Mouse (Mus musculus): Measurements from ENCODE around the gene Fars2. TPM values are rescaled to one million over a fixed set of nuclear protein-coding genes. Genes with fewer than 3 reads are reported as not detected.
"Not testable (repeated sequence)": the region's sequence is repeated elsewhere in the genome, so short reads cannot be mapped to it uniquely, and the experiment has no call there.

Fars2 gene
- polyA plus RNA-seq, 1 experiment from 2014 or later, result 28.9 TPM

DNA sequence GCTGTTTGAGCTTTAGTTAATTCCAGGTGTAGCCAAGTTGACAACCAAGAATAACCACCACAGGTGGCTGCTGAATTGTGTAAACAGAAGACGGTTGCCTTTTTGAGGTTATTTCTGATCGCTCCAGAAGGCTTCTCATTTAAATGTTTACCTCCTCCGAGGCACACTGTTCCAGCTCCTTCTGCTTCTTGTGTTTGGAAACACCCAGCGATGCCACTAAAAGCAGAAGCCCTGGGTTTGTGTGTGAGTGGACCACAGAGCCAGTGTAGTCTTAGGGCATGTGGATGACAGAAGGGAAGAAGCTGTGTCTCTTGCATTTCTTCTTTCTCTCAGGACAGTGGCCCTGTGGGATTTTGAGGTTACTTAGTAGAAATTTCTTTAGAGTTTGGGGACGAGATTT is 33.1 kb downstream of the Fars2 start:
- Histone ChIP-seq H3K27ac (replicated peaks) (no peak overlapping the region), H3K4me3 (no peak overlapping the region), H3K4me1 (replicated peaks) (peaks cover 12% of the 10 kb centered on the region), H3K36me3 (no peaks in the 10 kb centered on the region), H3K27me3 (no peaks in the 10 kb centered on the region), H3K4me2 (no peak overlapping the region), H3K9me3 (no peaks in the 10 kb centered on the region), H3K9ac (no peak overlapping the region)
- no peak for ATAC-seq (ENCODE audit: low read depth)
- WGBS, result 74% methylated on average over 5 of the region's 5 CpGs

DNA sequence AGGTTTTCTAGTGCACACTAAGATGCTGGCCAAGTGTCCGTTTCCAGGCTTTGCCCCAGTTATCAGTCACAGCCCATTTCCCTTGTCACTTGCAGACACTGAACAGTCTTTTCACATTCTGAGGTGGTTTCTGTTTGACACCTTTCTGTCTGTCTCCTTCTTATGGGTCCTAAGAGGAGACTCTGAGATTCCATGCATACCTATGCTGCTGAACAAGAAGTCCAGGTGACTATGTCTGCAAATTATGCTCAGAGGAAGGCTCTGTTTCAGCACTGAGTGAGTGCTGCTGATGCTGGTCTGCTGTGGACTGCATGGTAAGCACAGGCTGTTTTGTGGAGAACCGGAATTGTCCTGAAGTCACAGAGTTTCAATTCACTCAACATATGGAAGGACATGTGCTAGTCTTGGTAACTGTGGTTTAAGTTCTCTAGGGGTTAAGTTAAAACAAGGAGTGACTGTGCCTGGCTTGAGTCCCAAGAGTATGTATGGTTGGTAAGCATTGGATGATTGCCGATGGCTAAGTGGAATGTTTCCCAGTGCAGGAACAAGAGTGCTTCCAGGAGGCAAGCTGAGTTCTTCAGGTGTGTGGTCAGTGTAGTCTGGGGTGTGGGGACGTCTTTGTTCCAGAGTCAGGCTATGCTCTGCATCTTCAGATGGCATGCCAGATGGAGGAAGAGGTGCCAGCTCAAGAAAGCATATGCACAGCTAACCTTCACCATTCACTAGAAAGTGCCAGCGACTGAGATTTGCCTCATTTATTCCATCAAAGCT is 35.7 kb downstream of the Fars2 start:
- Histone ChIP-seq H3K4me3 (no peak overlapping the region), H3K9me3 (no peaks in the 10 kb centered on the region), H3K27me3 (no peaks in the 10 kb centered on the region), H3K4me1 (replicated peaks) (peaks cover 6% of the 10 kb centered on the region), H3K4me2 (no peak overlapping the region), H3K27ac (replicated peaks) (no peak overlapping the region), H3K36me3 (no peaks in the 10 kb centered on the region), H3K9ac (no peak overlapping the region)
- ATAC-seq (ENCODE audit: low read depth), result no peak
- 85% methylated on average over 5 of the region's 5 CpGs for WGBS

DNA sequence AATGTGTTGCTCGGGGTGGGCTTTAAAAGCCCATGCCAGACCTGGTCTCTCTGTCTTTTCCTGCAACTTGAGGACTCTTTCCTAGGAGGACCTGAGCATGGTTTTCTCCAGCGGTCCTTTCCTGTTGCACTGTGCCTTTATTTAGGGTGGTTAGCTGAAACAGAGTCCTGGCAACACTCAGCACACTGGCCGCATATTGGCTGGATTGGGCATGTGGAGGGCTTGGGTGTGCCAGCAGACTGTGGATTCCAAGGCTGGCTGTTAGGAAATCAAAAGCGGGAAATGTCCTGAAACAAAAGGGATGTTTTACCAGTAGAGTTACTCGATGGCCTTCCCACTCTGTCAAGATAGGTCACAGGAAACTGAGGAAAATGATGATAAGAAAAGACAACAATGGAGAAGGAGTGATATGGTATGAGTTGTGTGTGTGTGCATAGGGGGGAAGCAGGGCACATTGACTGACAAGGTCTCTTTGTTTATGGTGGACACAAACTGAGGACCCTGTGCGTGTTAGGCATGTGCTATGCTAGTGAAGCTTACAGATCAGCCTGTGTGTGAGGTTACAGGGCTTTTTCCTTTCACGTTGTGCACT is 39.2 kb downstream of the Fars2 start:
- H3K4me2 ChIP-seq, result no peak overlapping the region
- no peaks in the 10 kb centered on the region for H3K9me3 ChIP-seq
- H3K4me3 ChIP-seq, result no peak overlapping the region
- no peak overlapping the region for H3K9ac ChIP-seq
- no peaks in the 10 kb centered on the region for H3K27me3 ChIP-seq
- ATAC-seq (ENCODE audit: low read depth), result no peak
- H3K36me3 ChIP-seq, result no peaks in the 10 kb centered on the region
- H3K27ac ChIP-seq (replicated peaks), result no peak overlapping the region
- 89% methylated on average over 7 of the region's 7 CpGs for WGBS
- no peaks in the 10 kb centered on the region for H3K4me1 ChIP-seq (replicated peaks)

DNA sequence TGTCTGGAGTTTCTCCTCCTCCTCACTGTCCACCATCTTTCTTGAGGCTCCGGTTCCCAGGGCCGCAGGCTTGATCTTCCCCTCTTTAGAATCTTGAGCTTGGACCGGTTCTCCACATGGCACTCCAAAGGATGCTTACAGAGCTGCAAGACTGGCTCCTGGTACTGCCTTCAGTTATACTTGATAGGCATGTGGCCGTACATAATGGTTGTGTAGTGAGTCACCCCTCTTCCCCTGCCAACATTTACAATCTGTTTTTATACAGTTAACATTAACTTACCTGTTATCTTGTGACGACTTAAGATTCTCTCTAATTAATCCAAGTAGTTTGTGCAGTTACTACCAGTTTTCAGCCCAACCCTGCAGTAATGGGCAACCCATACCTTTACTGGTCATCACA is 46.2 kb downstream of the Fars2 start:
- H3K9ac ChIP-seq, result no peak overlapping the region
- no peak overlapping the region for H3K27ac ChIP-seq (replicated peaks)
- H3K27me3 ChIP-seq, result no peaks in the 10 kb centered on the region
- no peaks in the 10 kb centered on the region for H3K4me1 ChIP-seq (replicated peaks)
- WGBS, result 92% methylated on average over 5 of the region's 5 CpGs
- no peak for ATAC-seq (ENCODE audit: low read depth)
- H3K4me2 ChIP-seq, result no peak overlapping the region
- no peak overlapping the region for H3K4me3 ChIP-seq
- no peaks in the 10 kb centered on the region for H3K9me3 ChIP-seq
- no peaks in the 10 kb centered on the region for H3K36me3 ChIP-seq

DNA sequence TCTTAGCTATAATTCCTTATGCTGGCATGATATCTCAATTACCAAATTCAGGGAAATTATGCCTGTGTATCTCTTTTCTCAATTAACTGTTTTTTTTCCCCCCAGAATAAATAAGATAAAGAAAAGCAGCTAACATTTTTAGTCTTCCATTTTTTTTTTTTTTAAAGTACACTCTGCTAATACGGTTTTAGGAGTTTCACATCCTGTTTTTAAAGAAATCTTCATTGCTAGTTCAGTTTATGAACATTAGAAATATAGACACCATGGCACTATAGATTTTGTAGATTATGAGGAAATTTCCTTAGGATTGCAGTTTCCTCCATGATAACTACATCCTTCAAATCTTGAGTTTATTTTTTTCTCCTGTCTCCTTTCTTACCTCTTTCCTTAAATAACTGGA is 46.7 kb downstream of the Fars2 start:
- H3K36me3 ChIP-seq, result no peaks in the 10 kb centered on the region
- H3K27ac ChIP-seq (replicated peaks), result no peak overlapping the region
- no peaks in the 10 kb centered on the region for H3K9me3 ChIP-seq
- no peak overlapping the region for H3K4me3 ChIP-seq
- ATAC-seq (ENCODE audit: low read depth), result no peak
- WGBS, result 89% methylated on average over 1 of the region's 1 CpGs
- no peak overlapping the region for H3K4me2 ChIP-seq
- no peaks in the 10 kb centered on the region for H3K27me3 ChIP-seq
- no peaks in the 10 kb centered on the region for H3K4me1 ChIP-seq (replicated peaks)
- H3K9ac ChIP-seq, result no peak overlapping the region

DNA sequence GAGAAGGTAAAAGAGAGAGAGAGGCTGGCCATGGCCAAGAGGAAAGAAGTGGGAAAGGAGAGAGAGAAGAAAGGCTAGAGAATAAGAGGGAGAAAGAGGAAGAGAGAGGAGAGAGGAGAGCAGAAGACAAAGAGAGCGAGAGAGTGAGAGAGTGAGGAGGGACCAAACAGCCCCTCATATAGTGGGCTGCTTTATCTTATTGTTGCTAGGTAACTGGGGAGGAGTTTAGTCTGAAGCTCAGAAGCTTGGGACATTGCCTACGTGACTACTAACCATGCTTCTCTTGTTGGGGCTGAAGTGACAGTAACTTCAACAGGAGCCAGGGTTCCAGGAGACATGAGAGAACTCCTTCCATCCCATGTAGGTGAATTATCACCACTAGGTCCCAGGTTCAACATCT is 55.8 kb downstream of the Fars2 start:
- not testable (repeated sequence) for H3K4me1 ChIP-seq (replicated peaks); H3K27ac ChIP-seq (replicated peaks); H3K9me3 ChIP-seq; H3K4me2 ChIP-seq; ATAC-seq (ENCODE audit: low read depth); H3K36me3 ChIP-seq; H3K4me3 ChIP-seq; H3K27me3 ChIP-seq; H3K9ac ChIP-seq
- 41% methylated on average over 2 of the region's 2 CpGs for WGBS

DNA sequence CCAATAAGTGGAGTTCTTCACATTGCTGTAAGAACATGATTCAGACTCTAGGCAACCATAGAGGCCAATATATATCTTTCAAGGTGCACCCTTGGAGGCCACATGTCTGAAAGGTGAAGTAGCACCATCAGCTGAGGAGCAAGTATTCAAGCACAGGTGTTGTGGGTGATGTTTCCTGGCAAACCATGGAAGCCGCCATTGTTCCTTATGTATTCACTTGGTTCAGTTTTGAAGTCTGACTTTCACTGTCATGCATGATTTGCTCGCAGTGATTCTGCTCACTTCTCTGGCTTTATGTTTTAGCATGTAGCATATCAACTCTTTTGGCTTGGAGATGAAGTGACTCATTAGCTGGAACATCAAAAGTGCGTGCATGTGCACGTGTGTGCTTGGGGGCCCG is 56.9 kb downstream of the Fars2 start:
- no peak overlapping the region for H3K4me3 ChIP-seq
- ATAC-seq (ENCODE audit: low read depth), result no peak
- 94% methylated on average over 5 of the region's 5 CpGs for WGBS
- H3K4me1 ChIP-seq (replicated peaks), result no peaks in the 10 kb centered on the region
- H3K36me3 ChIP-seq, result no peaks in the 10 kb centered on the region
- H3K9me3 ChIP-seq, result no peaks in the 10 kb centered on the region
- H3K27ac ChIP-seq (replicated peaks), result no peak overlapping the region
- no peak overlapping the region for H3K4me2 ChIP-seq
- no peak overlapping the region for H3K9ac ChIP-seq
- no peaks in the 10 kb centered on the region for H3K27me3 ChIP-seq

DNA sequence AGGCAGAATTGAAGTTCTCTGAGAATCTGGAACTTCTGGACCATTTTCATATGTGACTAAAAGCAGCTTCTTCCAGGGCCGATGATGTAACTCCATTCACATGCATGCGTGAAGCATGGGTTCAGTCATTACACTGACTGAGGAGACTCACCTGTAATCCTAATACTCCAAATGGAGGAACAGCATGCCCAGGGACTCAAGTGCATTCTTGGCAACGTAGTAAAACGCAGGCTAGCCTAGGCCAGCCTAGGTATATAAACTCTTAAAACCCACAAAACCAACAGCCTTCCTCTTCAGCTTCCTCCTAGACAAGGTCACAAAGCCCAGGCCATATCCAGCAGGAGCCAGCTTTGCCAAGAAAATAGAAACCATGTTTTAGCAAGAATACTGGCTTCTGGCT is 57.6 kb downstream of the Fars2 start:
- WGBS, result 96% methylated on average over 4 of the region's 4 CpGs
- H3K27me3 ChIP-seq, result no peaks in the 10 kb centered on the region
- ATAC-seq (ENCODE audit: low read depth), result no peak
- H3K36me3 ChIP-seq, result no peaks in the 10 kb centered on the region
- no peaks in the 10 kb centered on the region for H3K9me3 ChIP-seq
- no peak overlapping the region for H3K4me3 ChIP-seq
- no peak overlapping the region for H3K4me2 ChIP-seq
- no peak overlapping the region for H3K9ac ChIP-seq
- no peak overlapping the region for H3K27ac ChIP-seq (replicated peaks)
- H3K4me1 ChIP-seq (replicated peaks), result no peaks in the 10 kb centered on the region

DNA sequence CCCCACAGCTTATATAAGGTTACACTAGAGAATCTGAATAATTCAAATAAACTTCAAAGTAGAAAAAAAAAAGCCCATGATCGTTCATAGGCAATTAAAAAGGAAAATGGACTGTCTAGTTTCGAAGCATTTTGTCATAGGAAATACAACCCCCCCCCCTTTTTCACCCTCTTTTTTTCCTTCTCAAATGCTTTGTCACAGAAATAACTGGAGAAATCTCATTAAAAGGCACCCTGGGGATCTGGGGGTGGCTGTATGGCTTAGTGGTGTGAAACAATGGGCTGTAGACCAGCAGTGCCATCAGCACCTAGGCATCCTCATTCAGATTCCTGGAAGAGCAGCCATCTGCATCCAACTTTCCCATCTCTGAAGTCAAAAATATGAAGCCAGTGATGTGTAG is 64.0 kb downstream of the Fars2 start:
- no peak overlapping the region for H3K4me2 ChIP-seq
- no peaks in the 10 kb centered on the region for H3K36me3 ChIP-seq
- H3K9ac ChIP-seq, result no peak overlapping the region
- no peak overlapping the region for H3K27ac ChIP-seq (replicated peaks)
- ATAC-seq (ENCODE audit: low read depth), result no peak
- no peak overlapping the region for H3K4me3 ChIP-seq
- 67% methylated on average over 2 of the region's 2 CpGs for WGBS
- H3K9me3 ChIP-seq, result no peaks in the 10 kb centered on the region
- no peaks in the 10 kb centered on the region for H3K4me1 ChIP-seq (replicated peaks)
- no peaks in the 10 kb centered on the region for H3K27me3 ChIP-seq

DNA sequence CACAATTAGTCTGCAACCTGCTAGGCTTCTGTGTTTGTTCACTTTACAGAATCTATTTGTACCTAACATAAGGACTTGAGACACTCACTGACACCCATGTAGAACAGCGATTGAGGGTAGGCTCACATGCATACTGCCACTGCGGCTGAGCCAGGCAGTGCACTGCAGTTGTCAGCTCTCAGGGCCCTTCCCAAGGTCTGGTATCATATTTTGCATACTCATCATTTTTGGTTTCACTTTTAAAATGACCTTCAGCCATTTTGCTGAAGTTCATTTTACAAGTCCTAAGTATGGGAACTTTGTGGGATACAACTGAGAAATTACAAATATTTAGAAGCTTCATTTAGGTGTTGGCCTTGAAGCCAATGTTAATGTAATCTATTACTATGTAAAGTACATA is 73.4 kb downstream of the Fars2 start:
- Histone ChIP-seq H3K4me3 (no peak overlapping the region), H3K27ac (replicated peaks) (no peak overlapping the region), H3K9ac (no peak overlapping the region), H3K9me3 (no peaks in the 10 kb centered on the region), H3K27me3 (no peaks in the 10 kb centered on the region), H3K36me3 (no peaks in the 10 kb centered on the region), H3K4me2 (no peak overlapping the region), H3K4me1 (replicated peaks) (peaks cover 6% of the 10 kb centered on the region; the same call in 1 of the 2 replicates)
- ATAC-seq (ENCODE audit: low read depth), result no peak
- 96% methylated on average over 2 of the region's 2 CpGs for WGBS

DNA sequence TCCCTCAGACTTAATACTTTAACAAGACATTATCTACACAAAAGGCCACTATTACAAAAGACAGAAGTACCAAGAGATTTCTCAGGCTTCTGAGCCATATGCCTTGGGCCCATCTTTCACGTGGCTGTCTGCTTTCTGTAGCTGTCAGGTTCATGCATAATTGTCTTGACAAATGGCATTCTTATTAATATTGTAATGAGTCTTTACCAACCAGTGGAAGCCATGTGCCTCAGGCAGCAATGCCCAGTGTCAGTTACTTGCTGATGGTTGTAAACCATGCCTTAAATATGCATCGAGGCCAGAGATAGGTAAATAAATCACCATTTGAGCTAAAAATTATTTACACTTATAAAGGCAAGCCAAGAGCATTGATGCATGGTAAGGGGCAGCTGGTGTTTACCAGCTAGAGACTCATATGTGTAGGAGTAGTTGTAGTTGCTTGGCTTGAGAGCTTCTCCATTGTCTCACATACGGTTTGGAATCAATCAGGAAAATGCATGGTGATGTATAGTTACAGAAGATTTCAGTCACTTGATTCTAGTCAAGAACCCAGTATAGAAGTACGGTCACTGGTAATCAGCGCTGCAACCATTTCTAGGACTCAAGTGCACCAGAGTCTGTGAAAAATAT is 76.4 kb downstream of the Fars2 start:
- Histone ChIP-seq H3K4me3 (no peak overlapping the region), H3K9me3 (no peaks in the 10 kb centered on the region), H3K4me1 (replicated peaks) (peaks cover 6% of the 10 kb centered on the region; the same call in 1 of the 2 replicates), H3K4me2 (no peak overlapping the region), H3K36me3 (no peaks in the 10 kb centered on the region), H3K27me3 (no peaks in the 10 kb centered on the region), H3K9ac (no peak overlapping the region), H3K27ac (replicated peaks) (0 out of 2 replicates have a peak overlapping the region, but pooled peaks have one; percentile 38)
- ATAC-seq (ENCODE audit: low read depth), result peak; percentile 77
- WGBS, result 51% methylated on average over 5 of the region's 5 CpGs

DNA sequence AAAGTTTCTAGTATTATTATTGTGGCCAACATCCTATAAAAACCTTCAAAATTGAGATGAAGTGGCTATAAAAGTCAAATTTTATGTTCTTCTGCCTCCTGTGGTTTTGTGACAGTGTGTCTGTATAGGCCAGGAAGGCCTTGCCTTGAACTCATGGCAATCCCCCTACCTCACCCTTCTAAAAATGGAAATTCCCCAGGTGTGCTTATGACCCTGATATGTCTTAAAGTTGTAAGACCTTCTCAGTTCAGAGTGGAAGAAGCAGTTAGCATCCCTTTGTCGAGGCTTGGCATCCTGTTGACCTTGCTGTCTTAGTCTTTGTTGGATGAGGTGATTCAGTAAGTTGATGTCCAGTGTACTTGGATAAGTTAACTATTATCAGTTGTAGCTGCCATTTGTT is 82.1 kb downstream of the Fars2 start:
- 91% methylated on average over 1 of the region's 1 CpGs for WGBS
- Histone ChIP-seq H3K9me3 (no peaks in the 10 kb centered on the region), H3K4me1 (replicated peaks) (no peaks in the 10 kb centered on the region), H3K4me2 (no peak overlapping the region), H3K36me3 (no peaks in the 10 kb centered on the region), H3K9ac (no peak overlapping the region), H3K4me3 (no peak overlapping the region), H3K27ac (replicated peaks) (no peak overlapping the region), H3K27me3 (no peaks in the 10 kb centered on the region)
- no peak for ATAC-seq (ENCODE audit: low read depth)
